Mouse (Mus musculus): ENCODE measurements around the gene Fut2.

- TF ChIP-seq POLR2A (IDR thresholded peaks at IDR 0.05; ENCODE audit: low read depth, low read length) = no peak
- no peak for TF ChIP-seq CTCF (IDR thresholded peaks at IDR 0.05; ENCODE audit: borderline replicate concordance, insufficient read depth, low read length)
Measured at GRCm38 (mm10) chr7:45666161-45666560, at the start of gene Fut2.
